Mouse (Mus musculus) skeletal muscle tissue, postnatal 0 days (tissue): ENCODE data around the gene 1110025L11Rik. TPM values are rescaled to one million over a fixed set of nuclear protein-coding genes. Genes with fewer than 3 reads are reported as not detected.

Source experiments
- polyA plus RNA-seq: library from polyadenylated mRNA; unstranded; fragments of >200 nt; fragmentation: Nextera tagmentation; extraction: Ambion mirVana; gene quantifications from 2 replicates; pipeline ENCODE4 v1.2.1, GENCODE M21; 2015

1110025L11Rik gene
- polyA plus RNA-seq, result not detected in 2 replicates

DNA sequence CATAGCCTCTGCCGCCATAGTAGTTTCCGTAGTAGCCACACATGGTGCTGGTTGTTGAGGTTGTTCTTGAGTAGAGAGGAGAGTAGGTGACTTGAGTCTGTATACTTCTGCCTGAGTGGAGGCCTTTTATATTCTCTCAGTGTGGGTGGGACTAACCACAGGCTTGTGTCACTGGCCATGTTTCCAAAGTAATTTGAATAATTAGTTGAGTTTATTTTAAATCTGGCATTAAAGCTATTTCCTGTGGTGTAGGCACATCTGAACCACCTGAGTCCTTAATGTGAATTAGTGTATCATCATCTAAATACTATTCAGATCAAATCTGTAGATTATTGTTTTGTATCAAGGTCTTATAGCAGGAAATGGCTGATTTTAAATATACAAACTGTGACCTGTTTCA, at the start of gene 1110025L11Rik:
Gene 1110025L11Rik (minus strand): TSS at position 101 of the 400 bp plus-strand sequence.

DNA sequence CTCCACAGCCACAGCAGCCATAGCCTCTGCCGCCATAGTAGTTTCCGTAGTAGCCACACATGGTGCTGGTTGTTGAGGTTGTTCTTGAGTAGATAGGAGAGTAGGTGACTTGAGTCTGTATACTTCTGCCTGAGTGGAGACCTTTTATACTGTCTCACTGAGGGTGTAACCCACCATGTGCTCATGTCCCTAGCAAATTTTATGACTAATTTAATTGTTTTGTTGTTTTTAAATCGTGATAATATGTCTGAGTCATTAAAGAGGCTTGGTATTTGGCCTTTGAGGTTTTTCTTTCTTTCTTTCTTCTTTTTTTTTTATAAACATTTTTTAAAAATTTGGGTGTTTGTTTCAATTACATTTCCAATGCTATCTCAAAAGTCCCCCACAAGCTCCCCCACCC, 16.0 kb downstream of the 1110025L11Rik start, which contains the start of gene Krtap6-5:
Gene Krtap6-5 (minus strand): TSS at position 101 of the 400 bp plus-strand sequence.

GRCm38 (mm10) chr16:89041372-89041771, 22.4 kb downstream of the 1110025L11Rik start, which contains the start of gene Gm10228:
Gene Gm10228, minus strand, starts transcription at chr16:89041472.

GRCm38 (mm10) chr16:89031399-89031798, 32.4 kb downstream of the 1110025L11Rik start, which contains the start of gene Krtap6-1:
Gene Krtap6-1, plus strand, starts transcription at chr16:89031699.

GRCm38 (mm10) chr16:89014984-89015383, 48.8 kb downstream of the 1110025L11Rik start, which contains the start of gene Gm10229:
Gene Gm10229, plus strand, starts transcription at chr16:89015284.

Other genes with a start within 250 kb of the 1110025L11Rik start
- gene Krtap15, start 243.8 kb downstream of the 1110025L11Rik start, polyA plus RNA-seq, result not detected in 2 replicates
- not detected in 2 replicates for gene Krtap14, start 237.9 kb downstream of the 1110025L11Rik start, polyA plus RNA-seq
- gene Krtap19-1, start 194.6 kb downstream of the 1110025L11Rik start, polyA plus RNA-seq, result not detected in 2 replicates
- gene Krtap19-2, start 189.7 kb downstream of the 1110025L11Rik start, polyA plus RNA-seq, result not detected in 2 replicates
- gene Krtap19-3, start 186.0 kb downstream of the 1110025L11Rik start, polyA plus RNA-seq, result not detected in 2 replicates
- not detected in 2 replicates for gene Krtap19-4, start 178.9 kb downstream of the 1110025L11Rik start, polyA plus RNA-seq
- gene Krtap19-5, start 167.5 kb downstream of the 1110025L11Rik start, polyA plus RNA-seq, result not detected in 2 replicates
- gene Krtap19-9b, start 131.7 kb downstream of the 1110025L11Rik start, polyA plus RNA-seq, result not detected in 2 replicates
- gene Krtap16-3, start 101.1 kb downstream of the 1110025L11Rik start, polyA plus RNA-seq, result not detected in 2 replicates
- gene Krtap22-2, start 53.2 kb downstream of the 1110025L11Rik start, polyA plus RNA-seq, result not detected in 2 replicates
- not detected in 2 replicates for gene Gm10229, start 48.7 kb downstream of the 1110025L11Rik start, polyA plus RNA-seq
- not detected in 2 replicates for gene Krtap6-1, start 32.3 kb downstream of the 1110025L11Rik start, polyA plus RNA-seq
- not detected in 2 replicates for gene Gm10228, start 22.5 kb downstream of the 1110025L11Rik start, polyA plus RNA-seq
- not detected in 2 replicates for gene Krtap6-5, start 16.1 kb downstream of the 1110025L11Rik start, polyA plus RNA-seq
- not detected in 2 replicates for gene Krtap6-3, start 20.0 kb upstream of the 1110025L11Rik start, polyA plus RNA-seq
- gene Gm6358, start 76.8 kb upstream of the 1110025L11Rik start, polyA plus RNA-seq, result not detected in 2 replicates
- gene Gm10061, start 87.1 kb upstream of the 1110025L11Rik start, polyA plus RNA-seq, result not detected in 2 replicates
- gene Gm9789, start 94.0 kb upstream of the 1110025L11Rik start, polyA plus RNA-seq, result not detected in 2 replicates
- gene Gm7735, start 105.5 kb upstream of the 1110025L11Rik start, polyA plus RNA-seq, result not detected in 2 replicates
- gene 1110057P08Rik, start 110.7 kb upstream of the 1110025L11Rik start, polyA plus RNA-seq, result not detected in 2 replicates
- not detected in 2 replicates for gene Krtap20-2, start 141.9 kb upstream of the 1110025L11Rik start, polyA plus RNA-seq